Mouse (Mus musculus) neural tube, embryonic 11.5 days (tissue): ENCODE measurements around the gene Slc5a9. TPM values are rescaled to one million over a fixed set of nuclear protein-coding genes. Genes with fewer than 3 reads are reported as not detected.

Experiments used
- polyA plus RNA-seq: library from polyadenylated mRNA; unstranded; fragments of >200 nt; fragmentation: Nextera tagmentation; extraction: Ambion mirVana; gene quantifications from 2 replicates; pipeline ENCODE4 v1.2.1, GENCODE M21; 2014

Slc5a9 gene
- polyA plus RNA-seq, 1 experiment from 2014 or later: not detected

Other genes starting within 250 kb of the Slc5a9 start
- 27.0 and 27.1 TPM in 2 replicates for gene Spata6, start 182.9 kb downstream of the Slc5a9 start, polyA plus RNA-seq
- gene Skint8, start 16.5 kb upstream of the Slc5a9 start, polyA plus RNA-seq: not detected in 2 replicates
- gene Skint7, start 70.0 kb upstream of the Slc5a9 start, polyA plus RNA-seq: not detected in 2 replicates
- gene Skint1, start 103.4 kb upstream of the Slc5a9 start, polyA plus RNA-seq: not detected in 2 replicates
- gene Skint4, start 169.1 kb upstream of the Slc5a9 start, polyA plus RNA-seq: not detected in 2 replicates